Mouse (Mus musculus): ENCODE data around the gene Gm21394. TPM values are rescaled to one million over a fixed set of nuclear protein-coding genes. Genes with fewer than 3 reads are reported as not detected.
"Not testable (repeated sequence)": the region's sequence is repeated elsewhere in the genome, so short reads cannot be mapped to it uniquely, and the experiment has no call there.

Gm21394 gene
- polyA plus RNA-seq (2014; fragmentation: Nextera tagmentation; extraction: Ambion mirVana) = not detected in 2 replicates

GRCm38 (mm10) chrY:84564807-84565206 lies at the start of gene Gm21394:
TSS of gene Gm21394 (minus strand) at chrY:84564907.
- not testable (repeated sequence) for H3K4me3 ChIP-seq (ENCODE audit: low read depth, low read length); H3K27me3 ChIP-seq (ENCODE audit: control insufficient read depth, insufficient read depth, low read length); H3K9ac ChIP-seq (replicated peaks; ENCODE audit: low read depth, low read length); H3K4me2 ChIP-seq (ENCODE audit: low read depth, low read length); H3K9me3 ChIP-seq (ENCODE audit: control insufficient read depth, low read length); ATAC-seq (ENCODE audit: low read depth); H3K36me3 ChIP-seq (ENCODE audit: control insufficient read depth, insufficient read depth, low read length); H3K27ac ChIP-seq (ENCODE audit: low read depth, low read length); H3K4me1 ChIP-seq (ENCODE audit: control insufficient read depth, insufficient read depth, low read length)
- no CpG with 5 or more reads among the region's 4 CpGs for WGBS

Other genes starting within 250 kb of the Gm21394 start
- not detected in 2 replicates for gene Gm21409, start 181.8 kb upstream of the Gm21394 start, polyA plus RNA-seq (2014; fragmentation: Nextera tagmentation; extraction: Ambion mirVana)

Data from neural tube, embryonic 14.5 days (tissue).